Mouse (Mus musculus) CH12.LX (cell line): ENCODE measurements at regions not wholly inside any gene's neighbourhood (a gene's known extent, or its start where the extent isn't known, plus 50 kb on each side); places are given as distances from the start of the nearest gene placed in this dataset.

Experiments
- CHD1 ChIP-seq: IDR thresholded peaks from 2 replicates; pipeline ENCODE4 v1.6.1; 2012; ENCODE audit warnings: low read depth, low read length, improper control_type of control experiment, inconsistent platforms
- CTCF ChIP-seq, 2 experiments: IDR thresholded peaks in 1 of 2; conservative IDR thresholded peaks in 1 of 2; 2 replicates each; pipeline ENCODE4 v1.5.1; 2011 to 2012; ENCODE audit warnings: low read depth in 2 of 2, low read length in 2 of 2, improper control_type of control experiment in 1 of 2, inconsistent platforms in 1 of 2, mild to moderate bottlenecking in 1 of 2, moderate library complexity in 1 of 2
- HCFC1 ChIP-seq: IDR thresholded peaks from 2 replicates; pipeline ENCODE4 v1.6.1; 2012; ENCODE audit warnings: low read depth, mild to moderate bottlenecking, inconsistent platforms, low read length, improper control_type of control experiment
- MAZ ChIP-seq: IDR thresholded peaks from 2 replicates; pipeline ENCODE4 v1.6.1; 2012; ENCODE audit warnings: low read depth, mild to moderate bottlenecking, inconsistent platforms, low read length, improper control_type of control experiment, moderate library complexity
- NELFE ChIP-seq: IDR thresholded peaks from 2 replicates; pipeline ENCODE4 v1.6.1; 2011; ENCODE audit warnings: low read depth, low read length, improper control_type of control experiment
- POLR2A ChIP-seq: IDR thresholded peaks from 2 replicates; pipeline ENCODE4 v1.6.1; 2011; ENCODE audit warnings: low read depth, mild to moderate bottlenecking, improper control_type of control experiment, low read length
- UBTF ChIP-seq: IDR thresholded peaks from 2 replicates; pipeline ENCODE4 v1.6.1; 2012; ENCODE audit warnings: low read depth, mild to moderate bottlenecking, inconsistent platforms, low read length, improper control_type of control experiment, moderate library complexity
- USF1 ChIP-seq: IDR thresholded peaks from 2 replicates; pipeline ENCODE4 v1.6.1; 2014; ENCODE audit warnings: low read depth, mild to moderate bottlenecking, inconsistent platforms, low read length, improper control_type of control experiment

DNA sequence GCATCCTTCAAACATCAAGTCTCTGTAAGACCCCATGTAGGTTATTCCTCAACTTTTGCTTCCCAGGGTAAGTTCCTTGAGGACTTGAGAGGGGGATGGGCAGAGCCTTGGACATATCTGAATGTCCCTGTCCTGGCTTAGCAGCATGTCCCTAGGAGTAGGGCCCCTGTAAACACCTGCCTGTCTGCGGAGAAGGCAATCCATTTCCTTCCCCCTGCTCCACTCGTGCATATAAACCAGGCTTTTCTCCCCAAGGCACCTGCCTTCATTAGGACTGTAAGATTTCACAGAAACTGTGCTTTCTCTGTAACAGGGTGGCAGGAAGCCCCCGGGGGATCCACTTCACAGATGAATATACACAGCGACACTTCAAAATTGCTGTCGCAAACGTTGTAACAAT, 393.1 kb downstream of the Plekhb2 start:
- TF ChIP-seq HCFC1 (no peak), CTCF (conservative IDR thresholded peaks at IDR 0.05 in 1 of 2, IDR thresholded peaks at IDR 0.05 in 1 of 2; ENCODE audit: low read depth in 2 of 2, low read length in 2 of 2) (no peak), CHD1 (no peak), POLR2A (no peak), UBTF (no peak), USF1 (no peak), MAZ (no peak), NELFE (no peak)
